Mouse (Mus musculus) heart, postnatal 36 days (tissue): ENCODE data around the gene Oscar. TPM values are rescaled to one million over a fixed set of nuclear protein-coding genes. Genes with fewer than 3 reads are reported as not detected.

Source experiments
- DNase-seq, 2 experiments: peaks; one replicate each; pipeline ENCODE4 v3.0.0; 2021 to 2022
- intact Hi-C: fragments of 180-260 bp; cut with DNase I; formaldehyde crosslinking; loops from one replicate; pipeline ENCODE4 v1.15.1; 2025
- total RNA-seq, 2 experiments: library from RNA; stranded (reverse); gene quantifications; 2 replicates each; pipeline ENCODE4 v1.2.3; 2021

Gene Oscar
- total RNA-seq = under 1 TPM; 0.17 to 0.35 TPM

- no peak for DNase-seq
- intact Hi-C loops = no loop called here
Observed at GRCm38 (mm10) chr7:3616057-3616388, at the start of gene Oscar. Oscar (minus strand) TSS chr7:3616157.

- intact Hi-C loops = loop anchor here (2.0 kb wide), 1 partner anchor 39 kb away; no protein-coding TSS in a partner anchor
- DNase-seq = peak; percentile 94 to 96
Observed at GRCm38 (mm10) chr7:3665215-3666114, 49.5 kb upstream of the Oscar start, which contains the start of gene Leng1. Leng1 (minus strand) TSS chr7:3665840.

GRCm38 (mm10) chr7:3664524-3665214, 48.7 kb upstream of the Oscar start:
- peak in 1 of 2 experiments; percentile 18 for DNase-seq
- intact Hi-C loops = loop anchor here (1.0 kb wide), 1 partner anchor 18 kb away; no protein-coding TSS in a partner anchor

GRCm38 (mm10) chr7:3658578-3658977, 42.6 kb upstream of the Oscar start:
- no peak for DNase-seq
- intact Hi-C loops = no loop called here

- intact Hi-C loops = no loop called here
- DNase-seq = no peak
Observed at GRCm38 (mm10) chr7:3656966-3657365, 41.0 kb upstream of the Oscar start.

GRCm38 (mm10) chr7:3646641-3647040, 30.7 kb upstream of the Oscar start:
- no peak for DNase-seq
- intact Hi-C loops = loop anchor here (1.0 to 5.0 kb wide), 2 partner anchors 18 to 46 kb away; partner anchors contain the start of genes Mboat7 and Tsen34

- no peak for DNase-seq
- intact Hi-C loops = loop anchor here (1.0 to 5.0 kb wide), 2 partner anchors 18 to 46 kb away; partner anchors contain the start of genes Mboat7 and Tsen34
Observed at GRCm38 (mm10) chr7:3646188-3646587, 30.2 kb upstream of the Oscar start.

- intact Hi-C loops = loop anchor here (1.0 to 5.0 kb wide), 2 partner anchors 19 to 47 kb away; partner anchors contain the start of genes Mboat7 and Tsen34
- DNase-seq = peak in 1 of 2 experiments; percentile 33
Observed at GRCm38 (mm10) chr7:3645488-3646025, 29.6 kb upstream of the Oscar start.

- intact Hi-C loops = loop anchor here (5.0 kb wide), 1 partner anchor 47 kb away; the partner anchor contains the start of genes Mboat7 and Tsen34
- peak; percentile 94 to 95 for DNase-seq
Observed at GRCm38 (mm10) chr7:3644672-3645487, 28.9 kb upstream of the Oscar start, which contains the start of gene Cnot3. Cnot3 (plus strand) TSS chr7:3645268.

GRCm38 (mm10) chr7:3644348-3644671, 28.4 kb upstream of the Oscar start:
- intact Hi-C loops = no loop called here

GRCm38 (mm10) chr7:3643843-3644242, 27.9 kb upstream of the Oscar start:
- no peak for DNase-seq
- intact Hi-C loops = no loop called here

More at GRCm38 (mm10) chr7:3644348-3644671, 28.4 kb upstream of the Oscar start:
- DNase-seq = peak in 1 of 2 experiments; percentile 86

- intact Hi-C loops = no loop called here
- no peak for DNase-seq
Observed at GRCm38 (mm10) chr7:3643412-3643811, 27.5 kb upstream of the Oscar start.

GRCm38 (mm10) chr7:3630478-3630815, 14.5 kb upstream of the Oscar start:
- intact Hi-C loops = no loop called here
- DNase-seq = no peak

- intact Hi-C loops = loop anchor here (10.0 kb wide), 1 partner anchor 515 kb away; no protein-coding TSS in a partner anchor
- peak; percentile 90 to 95 for DNase-seq
Observed at GRCm38 (mm10) chr7:3629543-3630477, 13.9 kb upstream of the Oscar start, which contains the start of the genes Tfpt and Prpf31. Tfpt (minus strand) TSS chr7:3629929. Prpf31 (plus strand) TSS chr7:3629985.

- intact Hi-C loops = loop anchor here (10.0 kb wide), 1 partner anchor 516 kb away; no protein-coding TSS in a partner anchor
- DNase-seq = no peak
Observed at GRCm38 (mm10) chr7:3629030-3629429, 13.1 kb upstream of the Oscar start.

GRCm38 (mm10) chr7:3617242-3617995, 1.5 kb upstream of the Oscar start, which contains the start of gene Ndufa3:
Ndufa3 (plus strand) TSS chr7:3617373.
- intact Hi-C loops = no loop called here
- peak; percentile 83 to 85 for DNase-seq

GRCm38 (mm10) chr7:3616389-3617241, 658 bp upstream of the Oscar start:
- intact Hi-C loops = no loop called here
- DNase-seq = no peak
